Mouse (Mus musculus) intestine, embryonic 15.5 days (tissue): Measurements from ENCODE around the gene Eml6. TPM values are rescaled to one million over a fixed set of nuclear protein-coding genes. Genes with fewer than 3 reads are reported as not detected.

Experiments used
- polyA plus RNA-seq: library from polyadenylated mRNA; unstranded; fragments of >200 nt; fragmentation: Nextera tagmentation; extraction: Ambion mirVana; gene quantifications from 2 replicates; pipeline ENCODE4 v1.2.1, GENCODE M21; 2015

Gene Eml6
- polyA plus RNA-seq, 1 experiment from 2014 or later, result 0.60 TPM

Other genes with a start within 250 kb of the Eml6 start
- gene 4931440F15Rik, start 200.4 kb downstream of the Eml6 start, polyA plus RNA-seq, result 0.06 and 0.10 TPM in 2 replicates
- gene Sptbn1, start 242.1 kb upstream of the Eml6 start, polyA plus RNA-seq, result 117 and 118 TPM in 2 replicates